Mouse (Mus musculus): ENCODE measurements around the gene Slc8a1. TPM values are rescaled to one million over a fixed set of nuclear protein-coding genes. Genes with fewer than 3 reads are reported as not detected.

Slc8a1 gene
- total RNA-seq, 2 experiments from 2014 or later = 1,020 to 1,023 TPM

- no peak for DNase-seq
These were observed 184.0 kb downstream of the Slc8a1 start for GRCm38 (mm10) chr17:81554052-81554734.

DNA sequence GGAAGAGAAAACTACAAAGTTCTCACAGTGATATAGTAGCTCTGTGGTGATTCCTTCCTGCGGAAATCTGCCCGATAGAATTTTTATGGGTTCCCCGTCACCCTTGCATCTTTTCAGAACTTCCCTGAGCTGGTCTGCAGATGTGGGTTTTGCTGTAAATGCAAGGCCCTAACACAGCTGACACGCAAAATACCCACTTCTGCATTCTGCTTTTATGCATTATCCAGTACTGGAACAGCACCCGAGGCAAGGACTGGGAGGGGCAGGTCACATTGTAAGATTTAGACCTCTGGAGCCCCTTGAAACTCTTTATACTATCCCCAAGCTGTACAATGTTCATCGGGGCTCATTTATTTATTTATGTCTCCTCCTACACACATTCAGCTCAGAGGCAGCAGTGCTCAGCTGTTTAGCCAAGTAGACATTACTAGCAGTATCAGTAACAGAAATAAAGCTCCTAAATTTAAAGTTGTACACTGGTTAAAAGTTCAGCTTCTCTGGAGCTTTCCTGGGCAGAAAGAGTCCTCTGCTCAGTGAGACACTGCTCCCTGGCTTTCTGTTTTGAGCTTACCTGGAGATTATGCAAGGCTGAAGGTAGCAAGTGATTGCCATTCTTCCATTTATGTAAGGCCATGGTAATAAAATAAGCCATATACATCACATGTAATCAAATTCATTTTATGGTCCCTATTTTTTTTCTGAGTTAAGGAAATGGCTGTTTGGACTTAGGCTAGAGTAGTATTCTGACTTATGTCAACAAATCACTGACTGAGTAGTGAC is 186.1 kb downstream of the Slc8a1 start:
- DNase-seq = no peak

- DNase-seq = no peak
These were observed 187.3 kb downstream of the Slc8a1 start for GRCm38 (mm10) chr17:81550864-81551263.

- no peak for DNase-seq
These were observed 190.2 kb downstream of the Slc8a1 start for GRCm38 (mm10) chr17:81548016-81548415.

DNA sequence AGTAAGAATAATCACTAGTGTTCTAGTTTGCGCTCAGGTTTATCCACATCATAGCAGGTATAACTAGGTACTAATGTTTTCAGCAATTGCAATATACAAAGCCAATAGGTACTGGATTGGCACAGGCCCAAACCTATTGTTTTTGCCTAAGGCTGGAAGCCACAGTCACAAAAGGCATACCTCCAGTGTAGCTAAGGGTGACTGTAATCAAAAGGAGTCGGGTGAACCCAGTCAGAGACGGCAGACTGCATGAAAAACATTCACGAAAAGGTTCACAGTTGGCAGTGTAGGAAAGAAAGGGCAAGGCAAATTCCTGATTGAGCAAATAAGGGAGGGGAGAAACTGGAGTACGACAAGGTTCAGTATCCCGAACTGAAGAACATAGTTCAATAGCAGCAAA is 191.7 kb downstream of the Slc8a1 start:
- DNase-seq = no peak

GRCm38 (mm10) chr17:81546012-81546411 is 192.2 kb downstream of the Slc8a1 start:
- no peak for DNase-seq

DNA sequence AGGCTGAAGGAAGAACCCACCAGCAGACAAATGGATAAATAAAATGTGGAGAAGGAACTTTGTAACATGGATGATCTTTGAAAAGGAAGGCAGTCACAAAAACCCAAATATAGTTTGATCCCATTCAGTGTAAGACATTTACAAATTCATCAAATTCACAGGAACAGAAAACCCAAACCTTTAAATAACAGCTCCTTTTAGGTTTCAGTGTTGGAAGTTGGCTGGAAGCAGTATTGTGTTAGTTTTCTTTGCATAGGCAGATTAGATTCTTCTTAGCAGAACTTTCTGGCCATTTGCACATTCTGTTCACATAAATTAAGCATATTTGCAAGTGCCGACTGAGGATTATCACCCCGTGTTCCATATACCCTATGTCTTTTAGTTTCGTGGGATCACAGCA is 193.3 kb downstream of the Slc8a1 start:
- DNase-seq = no peak

DNA sequence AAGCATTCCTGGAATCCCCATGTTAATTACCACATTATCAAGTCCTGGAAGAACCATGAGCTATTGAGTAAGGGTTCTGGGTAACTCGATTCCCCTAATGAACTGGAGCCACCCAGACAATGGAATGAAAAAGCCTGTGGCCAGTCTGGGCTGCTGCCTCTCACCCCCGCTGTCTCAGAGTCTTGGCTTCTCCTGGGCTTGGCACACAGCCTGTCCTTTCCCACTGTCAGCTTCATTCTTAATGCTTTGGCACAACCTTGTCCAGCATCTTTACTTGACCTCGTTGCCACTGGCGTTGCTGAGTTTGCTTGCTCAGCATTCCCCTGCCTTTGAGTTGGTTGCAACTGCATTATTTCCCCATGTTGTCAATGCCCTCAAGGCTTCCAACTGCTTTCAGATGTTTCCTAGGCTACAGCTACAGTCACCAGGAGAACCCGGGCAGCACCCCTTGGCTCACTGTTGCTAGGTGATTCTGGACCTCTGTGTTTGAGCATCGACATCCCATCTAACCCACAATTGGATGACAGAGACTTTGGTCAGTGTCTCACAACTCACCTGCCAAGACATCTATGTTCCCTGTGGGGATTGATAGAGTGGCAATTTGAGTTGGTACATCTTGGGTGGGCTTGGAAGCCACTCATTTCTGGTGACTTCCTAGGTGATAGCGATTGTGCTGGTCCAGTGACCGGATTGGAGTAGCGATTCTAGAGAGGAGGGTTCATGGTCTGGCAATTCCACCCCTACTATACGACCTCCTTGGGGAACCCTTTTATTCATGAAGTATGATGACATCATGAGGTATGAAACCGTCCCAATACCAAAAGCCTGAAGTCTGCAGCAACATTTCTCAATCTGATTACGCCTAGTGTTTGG is 195.6 kb downstream of the Slc8a1 start:
- DNase-seq = peak; percentile 55

- no peak for DNase-seq
These were observed 199.7 kb downstream of the Slc8a1 start for GRCm38 (mm10) chr17:81538163-81539160.

- no peak for DNase-seq
These were observed 202.1 kb downstream of the Slc8a1 start for GRCm38 (mm10) chr17:81536093-81536492.

- no peak for DNase-seq
These were observed 208.3 kb downstream of the Slc8a1 start for GRCm38 (mm10) chr17:81529849-81530248.

DNA sequence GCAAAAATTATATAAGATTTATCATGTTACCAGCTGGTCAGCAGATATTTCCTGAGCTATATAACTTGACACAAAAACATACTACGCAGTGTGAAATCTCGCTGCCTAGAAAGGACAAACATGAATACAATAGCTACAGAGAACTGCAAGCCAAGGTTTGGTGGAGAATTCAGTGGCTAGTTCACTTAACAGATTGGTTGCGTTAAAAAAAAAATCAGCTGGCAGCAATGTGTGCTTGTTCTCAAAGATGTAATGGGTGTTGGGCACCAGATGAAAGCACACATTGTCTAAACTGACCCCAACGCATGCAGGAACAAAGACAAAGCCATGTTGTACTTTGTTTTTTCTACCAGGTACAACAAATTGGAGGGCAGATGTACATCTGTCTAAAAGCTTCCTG is 209.2 kb downstream of the Slc8a1 start:
- no peak for DNase-seq

GRCm38 (mm10) chr17:81526463-81526862 is 211.7 kb downstream of the Slc8a1 start:
- no peak for DNase-seq

DNA sequence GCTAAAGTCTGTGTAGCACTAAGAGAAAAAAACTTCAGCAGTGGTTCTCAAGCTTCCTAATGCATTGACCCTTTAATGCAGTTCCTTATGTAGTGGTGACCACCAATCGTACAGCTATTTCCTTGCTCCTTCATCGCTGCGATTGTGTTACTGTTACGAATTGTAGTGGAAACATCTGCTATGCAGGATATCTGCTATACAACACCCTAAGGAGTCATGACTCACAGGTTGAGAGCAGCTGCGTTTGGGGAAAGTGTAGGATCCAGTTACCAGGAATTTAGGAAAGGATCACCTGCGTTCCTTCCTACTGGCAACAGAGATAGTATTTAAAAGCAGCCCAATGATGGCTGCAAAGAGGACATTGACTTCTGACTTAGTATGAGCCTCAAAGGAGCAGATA is 213.4 kb downstream of the Slc8a1 start:
- no peak for DNase-seq

DNA sequence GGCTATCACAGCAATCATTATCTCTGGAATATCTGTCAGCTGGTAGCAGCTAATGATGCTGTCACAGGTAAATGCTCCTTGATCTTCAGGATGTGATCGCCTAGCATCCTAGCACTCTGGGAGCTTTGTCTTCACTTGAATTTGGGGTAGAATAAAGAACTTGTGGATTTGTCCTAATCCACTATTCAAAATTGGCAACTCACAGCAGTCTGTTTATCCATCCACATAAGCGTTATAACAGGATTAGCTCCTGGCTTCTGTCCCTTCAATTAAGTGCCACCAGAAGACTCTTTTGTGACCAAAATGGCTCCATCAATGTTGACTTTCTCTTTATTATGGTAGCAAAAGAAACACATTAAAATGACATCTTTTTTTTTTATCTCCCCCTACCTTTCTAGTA is 214.2 kb downstream of the Slc8a1 start:
- no peak for DNase-seq

- DNase-seq = no peak
These were observed 219.7 kb downstream of the Slc8a1 start for GRCm38 (mm10) chr17:81518316-81519025.

DNA sequence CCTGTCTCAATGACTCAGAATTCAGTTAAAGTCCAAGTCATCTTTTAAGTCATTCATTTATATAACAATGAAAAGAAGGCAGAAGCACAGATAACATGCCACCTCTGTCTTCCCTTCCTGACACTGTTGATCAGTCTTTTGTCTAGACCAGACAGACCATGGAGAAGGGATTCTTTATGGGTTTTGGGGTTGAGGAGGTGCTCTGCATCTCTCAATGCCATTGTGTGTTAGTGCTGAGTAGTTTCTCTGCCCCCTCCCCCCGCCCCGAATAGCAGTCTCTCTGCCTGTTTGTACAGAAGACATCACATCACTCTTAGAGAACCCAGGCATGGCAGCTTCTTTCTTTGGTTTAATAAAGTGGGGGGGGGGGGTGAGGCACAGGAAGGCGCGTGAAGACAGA is 222.0 kb downstream of the Slc8a1 start:
- no peak for DNase-seq

GRCm38 (mm10) chr17:81514022-81514421 is 224.2 kb downstream of the Slc8a1 start:
- DNase-seq = no peak

- no peak for DNase-seq
These were observed 224.7 kb downstream of the Slc8a1 start for GRCm38 (mm10) chr17:81513368-81513958.

DNA sequence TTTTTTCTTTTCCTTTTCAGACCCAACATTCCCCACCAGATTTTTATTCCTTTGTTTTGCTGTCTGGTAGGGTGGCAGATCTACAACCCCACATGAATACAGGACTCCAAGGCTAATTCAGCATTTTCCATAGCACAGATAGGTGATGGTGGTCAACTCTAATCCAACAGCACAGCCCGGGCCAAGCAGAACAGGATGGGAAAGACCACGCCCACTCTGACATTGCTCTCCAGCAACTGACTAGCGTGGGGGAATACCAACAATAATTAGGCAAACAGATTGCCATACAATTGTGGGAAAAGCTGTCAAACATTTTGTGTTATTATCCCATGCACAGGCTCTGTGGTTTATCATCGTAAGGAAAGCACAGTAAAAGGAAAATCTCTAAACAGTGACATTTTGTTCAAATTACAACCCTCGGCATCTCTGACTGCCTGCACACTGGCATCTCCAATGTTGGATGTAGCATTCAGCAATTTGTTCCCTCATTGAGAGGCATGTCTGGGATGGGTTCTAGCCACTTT is 233.0 kb downstream of the Slc8a1 start:
- no peak for DNase-seq
